Mouse (Mus musculus): Measurements from ENCODE around the gene Shroom4. TPM values are rescaled to one million over a fixed set of nuclear protein-coding genes. Genes with fewer than 3 reads are reported as not detected.

Shroom4 gene
- polyA plus RNA-seq, 1 experiment = not detected

GRCm38 (mm10) chrX:6475177-6475576, 75.5 kb downstream of the Shroom4 start:
- no peak for TF ChIP-seq GATA1 (IDR thresholded peaks at IDR 0.05; ENCODE audit: low read length)

GRCm38 (mm10) chrX:6482268-6482667, 82.6 kb downstream of the Shroom4 start:
- no peak for TF ChIP-seq GATA1 (IDR thresholded peaks at IDR 0.05; ENCODE audit: low read length)

- no peak for TF ChIP-seq GATA1 (IDR thresholded peaks at IDR 0.05; ENCODE audit: low read length)
Measured at GRCm38 (mm10) chrX:6483817-6484216, 84.2 kb downstream of the Shroom4 start.

GRCm38 (mm10) chrX:6490433-6490832, 90.8 kb downstream of the Shroom4 start:
- no peak for TF ChIP-seq GATA1 (IDR thresholded peaks at IDR 0.05; ENCODE audit: low read length)

GRCm38 (mm10) chrX:6495456-6495855, 95.8 kb downstream of the Shroom4 start:
- no peak for TF ChIP-seq GATA1 (IDR thresholded peaks at IDR 0.05; ENCODE audit: low read length)

- no peak for TF ChIP-seq GATA1 (IDR thresholded peaks at IDR 0.05; ENCODE audit: low read length)
Measured at GRCm38 (mm10) chrX:6496374-6496773, 96.7 kb downstream of the Shroom4 start.

- no peak for TF ChIP-seq GATA1 (IDR thresholded peaks at IDR 0.05; ENCODE audit: low read length)
Measured at GRCm38 (mm10) chrX:6501850-6502249, 102.2 kb downstream of the Shroom4 start.

- TF ChIP-seq GATA1 (IDR thresholded peaks at IDR 0.05; ENCODE audit: low read length) = no peak
Measured at GRCm38 (mm10) chrX:6517217-6517616, 117.6 kb downstream of the Shroom4 start.

GRCm38 (mm10) chrX:6518421-6518820, 118.8 kb downstream of the Shroom4 start:
- no peak for TF ChIP-seq GATA1 (IDR thresholded peaks at IDR 0.05; ENCODE audit: low read length)

GRCm38 (mm10) chrX:6522935-6523334, 123.3 kb downstream of the Shroom4 start:
- TF ChIP-seq GATA1 (IDR thresholded peaks at IDR 0.05; ENCODE audit: low read length) = no peak

GRCm38 (mm10) chrX:6536636-6537035, 137.0 kb downstream of the Shroom4 start:
- no peak for TF ChIP-seq GATA1 (IDR thresholded peaks at IDR 0.05; ENCODE audit: low read length)

- no peak for TF ChIP-seq GATA1 (IDR thresholded peaks at IDR 0.05; ENCODE audit: low read length)
Measured at GRCm38 (mm10) chrX:6537689-6538088, 138.0 kb downstream of the Shroom4 start.

GRCm38 (mm10) chrX:6565066-6565465, 165.4 kb downstream of the Shroom4 start:
- TF ChIP-seq GATA1 (IDR thresholded peaks at IDR 0.05; ENCODE audit: low read length) = no peak

GRCm38 (mm10) chrX:6574511-6574910, 174.9 kb downstream of the Shroom4 start:
- no peak for TF ChIP-seq GATA1 (IDR thresholded peaks at IDR 0.05; ENCODE audit: low read length)

GRCm38 (mm10) chrX:6577001-6577400, 177.3 kb downstream of the Shroom4 start:
- no peak for TF ChIP-seq GATA1 (IDR thresholded peaks at IDR 0.05; ENCODE audit: low read length)

GRCm38 (mm10) chrX:6580671-6581070, 181.0 kb downstream of the Shroom4 start:
- TF ChIP-seq GATA1 (IDR thresholded peaks at IDR 0.05; ENCODE audit: low read length) = no peak

- TF ChIP-seq GATA1 (IDR thresholded peaks at IDR 0.05; ENCODE audit: low read length) = no peak
Measured at GRCm38 (mm10) chrX:6581181-6581580, 181.5 kb downstream of the Shroom4 start.

- no peak for TF ChIP-seq GATA1 (IDR thresholded peaks at IDR 0.05; ENCODE audit: low read length)
Measured at GRCm38 (mm10) chrX:6582646-6583045, 183.0 kb downstream of the Shroom4 start.
